Mouse (Mus musculus): ENCODE results near the gene Gm9611.
"Not testable (repeated sequence)": the region's sequence is repeated elsewhere in the genome, so short reads cannot be mapped to it uniquely, and the experiment has no call there.

The Gm9611 gene

DNA sequence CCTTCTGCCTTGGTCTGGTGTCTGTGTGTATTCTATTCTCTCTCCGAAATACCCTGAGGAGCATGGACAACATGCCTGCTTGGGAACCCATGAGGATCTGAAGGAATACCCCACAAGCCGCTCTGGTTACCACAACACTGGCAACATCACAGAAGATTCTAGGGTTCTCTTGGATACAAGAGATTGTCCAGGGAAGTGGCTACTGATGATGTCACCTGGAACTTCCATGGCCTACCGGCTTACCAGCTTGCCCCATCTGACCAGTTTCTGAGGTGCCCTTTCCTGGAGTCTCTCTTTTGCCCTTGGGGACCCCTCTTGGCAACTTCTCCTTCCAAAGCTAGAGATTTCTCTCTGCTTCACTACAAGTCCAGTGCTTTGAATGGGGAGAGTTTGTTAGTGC lies at the start of gene Gm9611:
TSS of gene Gm9611 (minus strand) at position 101 of the 400 bp plus-strand sequence.
- not testable (repeated sequence) for DNase-seq (ENCODE audit: low read depth, low spot score)

DNA sequence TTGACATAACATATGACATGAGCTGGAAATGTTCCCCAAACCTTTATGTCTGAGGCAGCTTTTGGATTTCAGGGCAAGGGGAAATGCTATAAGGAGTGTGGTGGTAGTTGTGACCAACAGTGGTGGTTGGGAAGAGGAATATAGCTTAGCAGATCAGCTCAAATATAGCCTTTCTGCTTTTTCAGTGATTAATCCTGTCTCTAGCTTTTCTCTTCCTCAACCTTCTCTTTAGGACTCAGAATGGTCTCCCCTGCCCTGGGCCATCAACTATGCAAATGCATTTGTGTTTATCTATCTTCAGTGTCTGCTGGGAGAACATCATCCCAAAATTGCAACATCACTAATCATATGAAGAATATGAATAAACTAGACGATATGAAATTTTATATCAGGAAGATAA lies 12.8 kb upstream of the Gm9611 start, which contains the start of gene Gm7995:
TSS of gene Gm7995 (plus strand) at position 301 of the 400 bp plus-strand sequence.
- not testable (repeated sequence) for DNase-seq (ENCODE audit: low read depth, low spot score)

DNA sequence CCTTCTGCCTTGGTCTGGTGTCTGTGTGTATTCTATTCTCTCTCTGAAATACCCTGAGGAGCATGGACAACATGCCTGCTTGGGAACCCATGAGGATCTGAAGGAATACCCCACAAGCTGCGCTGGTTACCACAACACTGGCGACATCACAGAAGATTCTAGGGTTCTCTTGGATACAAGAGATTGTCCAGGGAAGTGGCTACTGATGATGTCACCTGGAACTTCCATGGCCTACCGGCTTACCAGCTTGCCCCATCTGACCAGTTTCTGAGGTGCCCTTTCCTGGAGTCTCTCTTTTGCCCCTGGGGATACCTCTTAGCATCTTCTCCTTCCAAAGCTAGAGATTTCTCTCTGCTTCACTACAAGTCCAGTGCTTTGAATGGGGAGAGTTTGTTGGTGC lies 37.2 kb downstream of the Gm9611 start, which contains the start of gene Gm17026:
TSS of gene Gm17026 (minus strand) at position 101 of the 400 bp plus-strand sequence.
- DNase-seq (ENCODE audit: low read depth, low spot score) = not testable (repeated sequence)
